Mouse (Mus musculus) heart, adult 18-20 months (tissue): Measurements from ENCODE around the gene Mecom. TPM values are rescaled to one million over a fixed set of nuclear protein-coding genes. Genes with fewer than 3 reads are reported as not detected.

Source experiments
- DNase-seq, 2 experiments: peaks; one replicate each; pipeline ENCODE4 v3.0.0; 2021 to 2022; ENCODE audit warnings: mixed read lengths in 1 of 2
- total RNA-seq, 2 experiments: library from RNA; stranded (reverse); gene quantifications; 2 replicates each; pipeline ENCODE4 v1.2.3; 2021

Mecom gene
- total RNA-seq, 2 experiments from 2014 or later = 11.2 to 11.8 TPM

GRCm38 (mm10) chr3:29959051-29959450, 588.8 kb downstream of the Mecom start:
- DNase-seq = no peak

DNA sequence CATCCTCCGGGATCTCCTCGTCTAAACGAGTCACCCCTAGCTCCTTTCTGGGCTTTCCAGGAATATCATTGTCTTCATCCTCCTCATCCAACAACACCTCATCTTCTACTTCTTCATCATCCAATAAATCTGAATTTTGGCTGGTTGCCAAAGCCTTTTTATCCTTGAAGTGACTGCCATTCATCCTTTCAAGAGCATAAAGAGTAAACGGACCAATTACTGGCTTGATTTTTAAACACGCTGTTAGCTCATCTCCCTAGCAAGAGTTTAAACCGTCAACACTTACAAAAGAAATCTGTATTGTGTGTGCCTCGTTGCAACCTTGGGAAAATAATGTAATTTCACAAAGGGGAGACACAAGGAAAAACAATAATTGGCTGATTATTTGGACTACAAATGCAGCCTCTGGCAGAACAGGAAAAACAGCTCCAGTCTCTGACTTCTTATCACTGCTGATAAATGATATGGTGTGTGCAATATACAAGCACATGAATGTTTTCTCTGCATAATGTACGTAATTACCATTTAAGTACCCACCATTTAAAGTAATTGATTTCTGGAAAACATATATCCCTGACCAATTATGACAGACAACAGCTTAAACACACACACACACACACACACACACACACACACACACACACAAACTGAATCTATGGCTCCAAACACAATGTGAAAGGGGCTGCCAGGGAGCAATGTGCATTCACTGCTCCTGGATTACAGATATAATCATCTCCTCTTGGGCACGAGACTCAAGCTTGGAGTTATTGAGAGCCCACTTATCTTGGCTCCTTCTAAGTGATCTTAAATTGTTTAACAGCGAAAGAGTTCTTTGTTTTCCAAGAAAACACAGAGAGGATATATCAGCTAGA, 590.2 kb downstream of the Mecom start:
- DNase-seq = no peak

GRCm38 (mm10) chr3:29953269-29953668, 594.5 kb downstream of the Mecom start:
- DNase-seq = no peak

GRCm38 (mm10) chr3:29950853-29951252, 597.0 kb downstream of the Mecom start:
- DNase-seq = no peak

GRCm38 (mm10) chr3:29903596-29904308, 644.1 kb downstream of the Mecom start:
- peak; percentile 5 to 19 for DNase-seq

Other genes with a start within 250 kb of the Mecom start
- gene Actrt3, start 51.9 kb upstream of the Mecom start, total RNA-seq = not detected
- 10 to 100 TPM; 12.6 to 17.3 TPM for gene Mynn, start 54.1 kb upstream of the Mecom start, total RNA-seq
- gene Lrriq4, start 96.5 kb upstream of the Mecom start, total RNA-seq = not detected
- gene Lrrc34, start 99.9 kb upstream of the Mecom start, total RNA-seq = under 1 TPM in 1 of 2 experiments, not detected in 1; 0.15 TPM
- gene Lrrc31, start 151.8 kb upstream of the Mecom start, total RNA-seq = under 1 TPM in 1 of 2 experiments, not detected in 1; 0.13 TPM
- not detected for gene Samd7, start 198.3 kb upstream of the Mecom start, total RNA-seq
- 10 to 100 TPM; 39.6 TPM for gene Sec62, start 244.9 kb upstream of the Mecom start, total RNA-seq